In genomic region chr9:66088411-66088810, GRCm38 (mm10) we compare ENCODE assay signal across 9 mouse cellular contexts. TPM values are rescaled to one million over a fixed set of nuclear protein-coding genes. Genes with fewer than 3 reads are reported as not detected.
DNase-seq lines count a peak whose midpoint lies in the region; ATAC-seq and TF ChIP-seq lines count a peak whose summit lies in the region.
"Had no signal": no experiment of that assay in that cellular context is flagged by ENCODE, and none has a peak within 500 bp of the region (broad histone marks: within the 10 kb centered on the region; RNA-seq: fewer than 3 reads in every experiment).

No protein-coding gene starts in this region.

- peaks cover 21% of the 10 kb centered on the region for H3K4me1 ChIP-seq in heart, embryonic 10.5 days
- peaks cover 0 to 9% of the 10 kb centered on the region in 2 experiments; a peak in 2 of 4 replicates for H3K4me1 ChIP-seq in CH12.LX (ENCODE audit: control insufficient read depth in 1 of 2, insufficient read depth in 2 of 2)

- no peak overlapping the region for H3K4me2 ChIP-seq in CH12.LX (ENCODE audit: insufficient read depth, low read depth, poor library complexity, severe bottlenecking)

- intact Hi-C loops in left cerebral cortex, postnatal 4 days (cut with DNase I): no loop called here

- peak; percentile 68 for TF ChIP-seq RAD21 in CH12.LX (IDR thresholded peaks at IDR 0.05; ENCODE audit: low read depth, low read length)

- no peaks in the 10 kb centered on the region for H3K9me3 ChIP-seq in heart, embryonic 10.5 days
- no peaks in the 10 kb centered on the region for H3K9me3 ChIP-seq in CH12.LX (replicated peaks; ENCODE audit: low read length)

- H3K36me3 ChIP-seq in heart, embryonic 10.5 days: peaks cover 72% of the 10 kb centered on the region
- peaks cover 58 to 84% of the 10 kb centered on the region in 2 experiments for H3K36me3 ChIP-seq in CH12.LX (replicated peaks in 1 of 2; ENCODE audit: control insufficient read depth in 1 of 2, insufficient read depth in 1 of 2, low read length in 1 of 2)

- no peak for TF ChIP-seq POLR2A in CH12.LX (IDR thresholded peaks at IDR 0.05; ENCODE audit: low read depth, low read length)

- TF ChIP-seq EP300 in CH12.LX (IDR thresholded peaks at IDR 0.05; ENCODE audit: low read length): no peak

- peak; percentile 30 for DNase-seq in heart, adult 8-10 months (ENCODE audit: low spot score)
- no peak for DNase-seq in heart, embryonic 10.5 days (ENCODE audit: low spot score)
- peak; percentile 40 for DNase-seq in CH12.LX (ENCODE audit: extremely low read depth)
- DNase-seq in adrenal gland, postnatal 10 days: peak; percentile 81
- peak; percentile 63 for DNase-seq in left cerebral cortex, postnatal 4 days

- ATAC-seq in erythroblast, adult 5-6 weeks (replicated peaks; ENCODE audit: low FRiP score, poor library complexity, severe bottlenecking): peak; percentile 86
- ATAC-seq in monocyte, adult 5-6 weeks (replicated peaks; ENCODE audit: insufficient number of reproducible peaks, low FRiP score, low TSS enrichment, poor library complexity, severe bottlenecking): peak; percentile 40; the same call in 1 of the 2 replicates
- no peak for ATAC-seq in inflammation-experienced regulatory T-cells, adult 6 months

- dilution Hi-C loops in CH12.LX (cut with MboI; ENCODE audit: extremely low pct_ligation_motif_present, extremely low pct_unique_long_range_greater_than_20kb, low sequenced_read_pairs): no loop called here

- H3K4me3 ChIP-seq in heart, embryonic 10.5 days: no peak overlapping the region
- H3K4me3 ChIP-seq in CH12.LX (replicated peaks in 1 of 3; ENCODE audit: low read depth in 2 of 3, low read length in 2 of 3, poor library complexity in 1 of 3): no peak overlapping the region
- H3K4me3 ChIP-seq: erythroblast, embryonic 14.5 days had no signal

- no peaks in the 10 kb centered on the region for H3K79me2 ChIP-seq in CH12.LX (replicated peaks; ENCODE audit: control insufficient read depth, extremely low read depth, insufficient read depth, poor library complexity, severe bottlenecking)

- no peaks in the 10 kb centered on the region for H3K27me3 ChIP-seq in heart, embryonic 10.5 days (ENCODE audit: insufficient read depth, poor library complexity, severe bottlenecking)
- H3K27me3 ChIP-seq in CH12.LX (replicated peaks): no peaks in the 10 kb centered on the region

- peak; percentile 50 to 78 for TF ChIP-seq CTCF in CH12.LX (conservative IDR thresholded peaks at IDR 0.05 in 1 of 2, IDR thresholded peaks at IDR 0.05 in 1 of 2; ENCODE audit: low read depth in 2 of 2, low read length in 2 of 2)

- H3K27ac ChIP-seq in heart, embryonic 10.5 days: no peak overlapping the region
- no peak overlapping the region for H3K27ac ChIP-seq in CH12.LX (ENCODE audit: insufficient read depth, low read depth)

- 55% methylated on average over 4 of the region's 4 CpGs for WGBS in heart, embryonic 10.5 days

- in situ Hi-C loops in CH12.LX (cut with MboI; ENCODE audit: low pct_ligation_motif_present, low pct_unique_long_range_greater_than_20kb, low sequenced_read_pairs): no loop called here

- no peak overlapping the region for H3K9ac ChIP-seq in CH12.LX (ENCODE audit: insufficient read depth, low read depth)

TF ChIP-seq in CH12.LX, 34 proteins besides CTCF, POLR2A, EP300 and RAD21:
- TF ChIP-seq TBP (conservative IDR thresholded peaks at IDR 0.05; ENCODE audit: low read depth, low read length) (no peak), SIN3A (IDR thresholded peaks at IDR 0.05; ENCODE audit: low read length) (no peak), SMC3 (IDR thresholded peaks at IDR 0.05; ENCODE audit: low read depth, low read length) (peak; percentile 81), E2F4 (IDR thresholded peaks at IDR 0.05; ENCODE audit: insufficient replicate concordance, low read depth, low read length) (no peak), KAT2A (IDR thresholded peaks at IDR 0.05; ENCODE audit: insufficient replicate concordance, low read length) (no peak), MYC (IDR thresholded peaks at IDR 0.05; ENCODE audit: low read depth, low read length) (no peak), MAX (IDR thresholded peaks at IDR 0.05; ENCODE audit: low read length) (no peak), USF1 (IDR thresholded peaks at IDR 0.05; ENCODE audit: low read depth, low read length) (no peak), JUND (conservative IDR thresholded peaks at IDR 0.05; ENCODE audit: low read depth, low read length) (no peak)
TF ChIP-seq in CH12.LX: peak in this region for 1.

RNA-seq across cellular contexts. Expression of gene Snx22, which starts 18.9 kb away (rescaled TPM):
- total RNA-seq in heart, adult 8-10 months (2022): under 1 TPM; 0.26 to 0.88 (median 0.47) TPM
- 2.1 and 3.1 TPM in 2 replicates for polyA plus RNA-seq in heart, embryonic 10.5 days (2016; fragmentation: Nextera tagmentation; extraction: Ambion mirVana)
- total RNA-seq in CH12.LX (2012; rRNA removed) (11.4 and 11.5 TPM in 2 replicates), CH12.LX (2014; rRNA removed) (0.11 TPM in 1 of 2 replicates, not detected in the other)
- 0.25 and 0.39 TPM in 2 replicates for polyA plus RNA-seq in CH12.LX (2012; ENCODE audit: insufficient read length, low read depth)
- 1 to 10 TPM in 1 of 2 experiments, under 1 TPM in 1; 0.66 to 1.9 TPM for total RNA-seq in adrenal gland, postnatal 10 days (2021)
- 35.7 and 39.1 TPM in 2 replicates for total RNA-seq in erythroblast, adult 5-6 weeks (2015; ENCODE audit: low replicate concordance)
- 58.5 and 59.1 TPM in 2 replicates for total RNA-seq in erythroblast, adult 5-6 weeks (2017; ENCODE audit: low replicate concordance)
- total RNA-seq in left cerebral cortex, postnatal 4 days (2021): 1 to 10 TPM; 5.9 to 7.3 TPM
- 1.3 to 2.6 TPM (median 1.6 TPM) in 3 replicates for total RNA-seq in monocyte, adult 5-6 weeks (2017)
- polyA plus RNA-seq in inflammation-experienced regulatory T-cells, adult 6 months (2017; shearing (Covaris generic)): 1 to 10 TPM; 1.3 to 2.3 (median 1.6) TPM

RNA-seq across cellular contexts. Expression of gene Ppib, which starts 28.4 kb away (rescaled TPM):
- total RNA-seq in heart, adult 8-10 months (2022): 100 to 1,000 TPM in 3 of 4 experiments, 10 to 100 TPM in 1; 91.5 to 108 (median 105) TPM
- polyA plus RNA-seq in heart, embryonic 10.5 days (2016; fragmentation: Nextera tagmentation; extraction: Ambion mirVana): 448 and 551 TPM in 2 replicates
- total RNA-seq in CH12.LX (2012; rRNA removed) (550 and 590 TPM in 2 replicates), CH12.LX (2014; rRNA removed) (477 and 507 TPM in 2 replicates)
- 268 and 271 TPM in 2 replicates for polyA plus RNA-seq in CH12.LX (2012; ENCODE audit: insufficient read length, low read depth)
- 100 to 1,000 TPM; 364 to 402 TPM for total RNA-seq in adrenal gland, postnatal 10 days (2021)
- total RNA-seq in erythroblast, adult 5-6 weeks (2015; ENCODE audit: low replicate concordance): 121 and 151 TPM in 2 replicates
- 155 and 185 TPM in 2 replicates for total RNA-seq in erythroblast, adult 5-6 weeks (2017; ENCODE audit: low replicate concordance)
- total RNA-seq in left cerebral cortex, postnatal 4 days (2021): 100 to 1,000 TPM; 233 to 249 TPM
- total RNA-seq in monocyte, adult 5-6 weeks (2017): 628 to 744 TPM (median 641 TPM) in 3 replicates
- polyA plus RNA-seq in inflammation-experienced regulatory T-cells, adult 6 months (2017; shearing (Covaris generic)): 100 to 1,000 TPM; 427 to 663 (median 505) TPM

RNA-seq across cellular contexts. Expression of gene Snx1, which starts 38.0 kb away (rescaled TPM):
- total RNA-seq in heart, adult 8-10 months (2022): 10 to 100 TPM; 21.3 to 25.8 (median 24.0) TPM
- polyA plus RNA-seq in heart, embryonic 10.5 days (2016; fragmentation: Nextera tagmentation; extraction: Ambion mirVana): 81.9 and 101 TPM in 2 replicates
- 86.4 and 91.4 TPM in 2 replicates for total RNA-seq in CH12.LX (2012; rRNA removed)
- 170 and 186 TPM in 2 replicates for total RNA-seq in CH12.LX (2014; rRNA removed)
- 110 and 114 TPM in 2 replicates for polyA plus RNA-seq in CH12.LX (2012; ENCODE audit: insufficient read length, low read depth)
- 10 to 100 TPM; 72.3 to 81.3 TPM for total RNA-seq in adrenal gland, postnatal 10 days (2021)
- total RNA-seq in erythroblast, adult 5-6 weeks (2015; ENCODE audit: low replicate concordance): 11.1 and 33.4 TPM in 2 replicates
- total RNA-seq in erythroblast, adult 5-6 weeks (2017; ENCODE audit: low replicate concordance): 44.0 and 54.1 TPM in 2 replicates
- 10 to 100 TPM; 48.9 to 50.0 TPM for total RNA-seq in left cerebral cortex, postnatal 4 days (2021)
- total RNA-seq in monocyte, adult 5-6 weeks (2017): 118 to 143 TPM (median 135 TPM) in 3 replicates
- polyA plus RNA-seq in inflammation-experienced regulatory T-cells, adult 6 months (2017; shearing (Covaris generic)): 10 to 100 TPM; 85.3 to 96.7 (median 96.4) TPM

RNA-seq across cellular contexts. Expression of gene Ciao2a, which starts 38.0 kb away (rescaled TPM):
- 10 to 100 TPM; 63.2 to 72.4 (median 71.0) TPM for total RNA-seq in heart, adult 8-10 months (2022)
- 174 TPM in 2 replicates for polyA plus RNA-seq in heart, embryonic 10.5 days (2016; fragmentation: Nextera tagmentation; extraction: Ambion mirVana)
- total RNA-seq in CH12.LX (2012; rRNA removed): 144 and 180 TPM in 2 replicates
- 359 and 411 TPM in 2 replicates for total RNA-seq in CH12.LX (2014; rRNA removed)
- polyA plus RNA-seq in CH12.LX (2012; ENCODE audit: insufficient read length, low read depth): 197 and 246 TPM in 2 replicates
- 10 to 100 TPM; 89.9 to 97.4 TPM for total RNA-seq in adrenal gland, postnatal 10 days (2021)
- total RNA-seq in erythroblast, adult 5-6 weeks (2015; ENCODE audit: low replicate concordance): 71.7 and 81.5 TPM in 2 replicates
- total RNA-seq in erythroblast, adult 5-6 weeks (2017; ENCODE audit: low replicate concordance): 37.1 and 66.1 TPM in 2 replicates
- total RNA-seq in left cerebral cortex, postnatal 4 days (2021): 10 to 100 TPM; 23.7 to 27.9 TPM
- total RNA-seq in monocyte, adult 5-6 weeks (2017): 112 to 213 TPM (median 210 TPM) in 3 replicates
- polyA plus RNA-seq in inflammation-experienced regulatory T-cells, adult 6 months (2017; shearing (Covaris generic)): 100 to 1,000 TPM; 150 to 233 (median 160) TPM
